Mouse (Mus musculus) yolk sac, embryonic 10.5 days (tissue): Measurements from ENCODE around the gene Bzw2.

Source experiments
- DNase-seq: peaks from one replicate; pipeline ENCODE4 v3.0.0-alpha.2; 2017; ENCODE audit warnings: low spot score

Bzw2 gene

DNA sequence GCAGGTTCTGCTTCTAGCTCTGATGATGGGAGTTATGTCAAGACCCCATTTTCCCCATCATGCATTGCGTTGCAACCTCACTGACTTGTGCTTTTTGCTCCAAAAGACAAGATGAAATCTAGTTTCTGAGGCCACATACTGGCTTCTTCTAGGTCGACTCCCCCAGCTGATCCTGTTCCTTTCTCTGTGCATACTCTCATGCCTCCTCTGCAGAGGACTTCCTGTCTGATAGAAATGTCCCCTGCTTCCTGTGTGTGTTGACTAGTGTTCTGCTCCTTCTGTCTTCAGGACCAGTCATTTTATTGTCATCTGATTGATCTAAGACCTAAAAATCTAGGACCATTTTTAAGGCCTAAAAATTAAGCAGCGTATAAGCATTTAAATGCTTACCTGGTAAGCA lies 22.5 kb downstream of the Bzw2 start:
- DNase-seq = no peak

GRCm38 (mm10) chr12:36134111-36134510 lies 23.8 kb downstream of the Bzw2 start:
- DNase-seq = peak; percentile 18

DNA sequence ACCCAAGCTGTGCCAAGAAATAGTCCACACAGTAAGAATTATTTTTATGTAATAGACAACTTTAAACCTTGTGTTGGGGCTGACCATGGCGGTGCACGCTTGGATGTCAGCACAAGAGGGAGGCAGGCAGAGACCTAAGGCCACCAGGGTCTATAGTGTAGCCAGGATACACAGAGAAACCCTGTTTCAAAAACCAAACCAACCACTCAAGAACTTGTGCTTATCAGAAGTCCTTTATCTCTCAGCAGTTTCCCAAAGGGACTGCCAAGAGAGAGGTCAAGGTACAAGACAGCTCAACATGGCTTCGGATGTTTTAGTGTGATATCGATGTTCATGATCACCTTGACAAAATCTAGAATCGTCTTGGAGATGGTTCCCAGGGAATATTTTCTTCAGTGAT lies 24.3 kb downstream of the Bzw2 start:
- peak; percentile 22 for DNase-seq

- no peak for DNase-seq
These were observed 25.2 kb downstream of the Bzw2 start for GRCm38 (mm10) chr12:36132668-36133067.

- no peak for DNase-seq
These were observed 25.6 kb downstream of the Bzw2 start for GRCm38 (mm10) chr12:36132254-36132653.

DNA sequence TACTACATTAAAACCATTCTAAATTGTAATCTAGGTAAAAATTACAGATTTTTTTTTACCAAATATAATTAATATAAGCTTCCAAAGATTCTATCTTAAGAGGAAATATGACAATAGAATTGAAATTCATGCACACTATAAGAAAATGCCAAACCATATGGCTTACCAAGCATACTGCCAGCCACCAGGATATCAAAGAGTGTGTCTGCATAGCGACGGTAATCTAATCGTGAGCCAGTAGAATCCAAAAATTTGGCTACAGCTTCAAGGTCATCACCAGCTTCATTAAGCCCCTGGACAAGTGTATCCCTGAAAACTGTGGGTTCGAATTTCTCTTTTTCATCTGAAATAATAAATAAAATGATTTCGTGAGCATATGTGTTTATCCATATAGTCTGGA lies 28.1 kb downstream of the Bzw2 start:
- DNase-seq = no peak

GRCm38 (mm10) chr12:36126049-36126448 lies 31.8 kb downstream of the Bzw2 start:
- no peak for DNase-seq

DNA sequence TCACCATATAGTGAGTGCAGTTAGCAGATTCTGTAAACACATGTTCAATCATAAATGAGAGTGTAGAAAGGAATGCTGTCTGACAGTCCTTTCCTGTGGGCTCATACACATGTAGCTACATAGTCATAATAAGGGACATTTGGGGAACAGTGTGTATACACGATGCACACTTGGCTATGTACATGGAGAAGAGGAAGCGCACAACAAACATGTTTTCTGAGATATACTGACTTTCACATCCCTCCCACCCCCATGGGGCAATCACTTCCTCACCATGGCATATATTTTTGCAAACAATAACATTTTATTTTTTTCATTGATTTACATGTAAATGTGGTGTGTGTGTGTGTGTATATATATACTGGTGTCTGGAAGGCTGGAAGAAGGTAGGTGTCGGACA lies 38.6 kb downstream of the Bzw2 start:
- DNase-seq = no peak

DNA sequence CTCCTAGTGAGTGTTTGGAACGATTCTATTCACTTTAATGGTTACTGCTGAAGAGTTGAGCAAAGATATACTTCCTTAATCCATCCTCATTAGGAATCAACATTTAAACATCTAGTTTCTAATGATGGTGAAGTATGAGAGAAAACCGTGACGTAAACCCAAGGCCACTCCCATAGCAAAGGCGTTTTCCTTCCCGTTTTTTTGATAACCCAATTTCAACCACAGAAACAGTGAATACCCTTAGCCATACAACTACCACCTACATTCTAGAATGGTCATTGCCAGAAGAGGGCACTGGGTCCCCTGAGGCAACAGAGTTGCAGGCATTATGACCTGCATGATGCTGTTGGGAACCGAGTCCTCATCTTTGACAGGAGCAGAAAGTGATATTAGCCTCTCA lies 40.7 kb downstream of the Bzw2 start:
- DNase-seq = no peak

- no peak for DNase-seq
These were observed 45.8 kb downstream of the Bzw2 start for GRCm38 (mm10) chr12:36112081-36112480.

DNA sequence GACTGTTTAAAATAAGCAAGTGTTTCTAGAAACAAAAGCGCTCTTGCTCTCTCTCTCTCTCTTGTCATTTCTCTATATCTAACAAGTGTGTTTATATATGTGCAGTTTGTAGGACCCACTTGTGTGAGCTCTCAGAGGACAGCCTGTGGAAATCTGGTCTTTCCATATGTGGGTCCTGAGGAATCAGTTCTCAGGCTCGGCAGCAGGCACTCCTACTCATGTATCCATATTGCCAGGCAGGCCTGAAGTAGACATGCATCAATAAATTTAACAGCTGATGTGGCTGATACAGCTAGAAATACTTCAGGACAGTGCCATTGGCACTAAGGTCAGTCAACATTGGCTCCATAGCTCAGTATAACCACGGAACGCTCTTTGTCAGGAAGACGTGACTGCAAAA lies 46.8 kb downstream of the Bzw2 start:
- no peak for DNase-seq

DNA sequence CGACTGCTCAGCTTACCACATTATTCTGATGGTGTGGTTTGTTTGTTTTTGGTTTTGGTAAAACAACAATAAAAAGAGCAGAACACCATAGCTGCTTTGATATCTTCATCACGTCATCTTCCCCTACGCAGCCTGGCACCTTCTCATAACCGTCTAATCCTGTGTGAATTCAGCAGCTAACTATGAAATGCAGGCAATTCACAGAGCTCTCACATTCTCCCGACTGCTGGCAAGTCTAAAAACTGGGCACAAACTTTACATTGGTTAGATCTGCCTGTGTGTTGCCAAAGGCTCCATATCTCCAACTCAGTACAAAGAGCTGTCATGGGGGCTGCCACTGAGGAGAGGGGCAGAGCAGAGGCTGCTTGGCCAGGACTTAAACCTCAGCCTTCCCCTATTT lies 47.4 kb downstream of the Bzw2 start:
- no peak for DNase-seq

DNA sequence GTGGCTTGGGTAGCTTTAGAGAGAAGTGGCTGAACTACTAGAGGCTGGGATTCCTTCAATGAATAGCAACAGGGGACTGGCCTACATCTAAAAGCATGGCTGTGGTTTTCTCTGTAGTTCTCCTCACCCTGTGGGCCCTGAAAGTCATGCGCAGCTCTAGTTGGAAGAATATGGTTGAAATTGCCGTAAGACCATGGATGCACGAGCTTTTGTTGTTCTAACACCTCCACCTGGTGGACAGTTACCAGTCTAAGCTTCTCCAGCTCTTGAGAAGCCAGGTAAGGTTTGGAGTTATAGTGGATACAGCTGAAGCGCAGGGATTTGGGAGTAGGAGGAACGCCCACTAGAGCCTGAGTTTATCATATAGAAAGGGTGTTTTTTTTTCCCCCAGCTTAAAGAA lies 49.4 kb downstream of the Bzw2 start:
- no peak for DNase-seq

DNA sequence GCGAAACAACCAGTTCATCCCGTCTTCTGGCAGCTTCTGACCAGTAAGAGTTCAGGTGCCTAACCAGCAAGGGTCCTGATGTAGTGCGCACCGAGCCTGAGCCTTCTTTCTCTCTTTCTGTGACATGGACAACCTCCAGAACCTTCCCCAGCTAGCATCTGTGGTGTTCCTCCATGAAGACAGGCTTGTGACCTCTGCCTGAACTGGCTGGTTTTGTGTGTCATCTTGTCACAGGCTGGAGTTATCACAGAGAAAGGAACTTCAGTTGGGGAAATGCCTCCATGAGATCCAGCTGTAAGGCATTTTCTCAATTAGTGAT lies 54.3 kb downstream of the Bzw2 start:
- no peak for DNase-seq

- no peak for DNase-seq
These were observed 54.9 kb downstream of the Bzw2 start for GRCm38 (mm10) chr12:36102733-36103591.

DNA sequence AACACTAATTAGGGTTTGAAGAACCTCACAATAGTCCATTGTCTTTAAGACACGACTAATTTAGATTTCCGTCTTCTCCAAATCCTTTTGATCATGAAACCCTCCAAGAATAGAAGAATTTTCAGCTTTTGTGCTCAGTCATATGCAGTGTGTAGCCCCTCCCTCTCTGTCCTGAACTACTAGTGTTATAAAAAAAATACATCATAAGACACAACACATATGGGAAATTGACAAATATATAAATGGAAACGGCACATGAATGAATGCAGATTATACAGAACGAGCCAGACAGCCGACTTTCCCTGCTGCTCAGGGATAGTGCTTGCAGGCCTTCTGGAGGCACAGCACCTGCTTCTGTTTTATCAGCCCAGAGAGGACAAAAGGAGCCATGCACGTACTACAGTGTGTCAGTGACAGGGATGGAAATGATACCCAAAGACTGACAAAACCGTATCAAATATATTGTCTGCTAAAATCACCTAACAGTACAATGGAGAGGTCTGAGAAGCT lies 62.5 kb downstream of the Bzw2 start:
- no peak for DNase-seq

DNA sequence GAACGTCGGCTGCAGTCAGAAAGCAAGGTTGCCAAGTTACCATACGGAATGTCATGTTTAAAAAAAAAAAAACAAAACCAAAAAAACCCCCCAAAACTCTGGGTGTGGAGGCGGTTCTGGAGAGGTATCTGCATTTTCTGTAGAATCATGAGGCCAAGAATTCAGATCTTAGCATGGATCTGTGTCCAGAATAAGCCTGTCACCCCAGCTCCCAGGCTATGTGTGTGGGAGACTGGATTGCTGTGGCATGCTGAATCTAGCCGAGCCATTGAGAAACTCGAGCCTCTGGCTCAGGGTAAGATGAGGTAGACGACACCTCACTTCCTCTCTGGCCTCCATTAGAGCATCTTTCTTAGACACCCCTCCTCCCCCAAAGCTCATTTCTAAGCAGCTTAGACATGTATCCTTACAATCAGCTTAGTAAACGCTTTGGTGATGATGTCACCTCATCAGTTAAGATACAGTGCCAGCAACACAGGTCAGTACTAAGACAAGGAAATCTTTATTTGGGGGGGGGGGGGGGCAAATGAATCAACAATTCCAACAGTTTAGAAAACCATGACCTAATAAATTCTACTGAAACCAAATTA lies 64.7 kb downstream of the Bzw2 start:
- no peak for DNase-seq

- no peak for DNase-seq
These were observed 65.9 kb downstream of the Bzw2 start for GRCm38 (mm10) chr12:36091964-36092363.

DNA sequence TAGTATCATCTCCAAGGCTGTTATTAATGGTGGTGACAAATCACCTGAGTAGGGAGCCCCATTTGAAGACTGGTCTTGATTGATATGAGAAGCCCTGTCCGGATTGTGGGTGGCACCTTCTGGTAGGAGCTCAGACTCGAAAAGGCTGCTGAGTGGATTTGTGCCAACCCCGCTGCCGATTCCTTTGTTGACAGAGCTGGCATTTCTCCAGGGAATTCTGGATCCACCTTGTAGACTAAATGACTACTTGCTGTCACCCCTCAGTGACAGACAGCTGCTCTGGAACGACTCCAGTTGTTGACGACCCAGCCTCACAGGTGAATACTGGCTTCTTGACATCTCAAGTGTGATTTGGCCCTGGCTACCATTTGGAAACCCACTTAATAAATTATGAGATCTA lies 68.7 kb downstream of the Bzw2 start:
- DNase-seq = no peak

DNA sequence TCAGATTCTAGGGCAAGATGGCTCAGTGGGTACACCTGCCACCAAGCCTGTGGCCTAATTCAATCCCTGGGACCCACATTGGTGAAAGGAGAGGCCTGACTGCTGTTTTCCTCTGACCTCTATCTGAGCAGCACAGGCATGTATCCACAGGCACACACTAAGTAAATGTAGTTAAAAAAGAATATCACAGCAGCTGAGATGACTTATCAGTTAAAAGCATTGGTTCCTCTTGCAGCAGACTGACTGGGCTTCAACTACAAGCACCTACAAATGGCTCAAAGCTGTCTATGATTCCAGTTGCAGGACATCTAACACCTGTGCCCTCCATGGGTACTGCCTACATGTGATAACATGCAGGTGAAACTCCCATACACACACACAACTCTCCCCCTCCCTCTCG lies 69.1 kb downstream of the Bzw2 start:
- DNase-seq = no peak

DNA sequence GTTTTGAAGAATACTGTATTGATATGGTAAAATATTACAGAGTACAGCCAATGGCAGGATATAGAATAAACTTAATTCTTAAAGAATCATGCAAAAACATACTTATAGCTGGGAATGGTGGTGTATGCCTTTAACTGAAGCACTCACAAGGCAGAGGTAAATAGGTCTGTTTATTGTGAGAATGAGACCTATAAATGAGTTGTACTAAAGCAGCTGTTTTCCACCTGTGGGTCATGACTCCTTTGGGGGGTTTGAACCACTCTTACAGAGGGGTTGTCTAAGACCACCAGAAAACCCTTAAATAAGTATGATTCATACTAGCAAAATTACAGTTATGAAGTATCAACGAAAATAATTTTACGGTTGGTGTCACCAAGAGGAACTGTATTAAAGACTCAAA lies 72.5 kb downstream of the Bzw2 start:
- no peak for DNase-seq

- DNase-seq = no peak
These were observed 79.6 kb downstream of the Bzw2 start for GRCm38 (mm10) chr12:36078101-36078899.

DNA sequence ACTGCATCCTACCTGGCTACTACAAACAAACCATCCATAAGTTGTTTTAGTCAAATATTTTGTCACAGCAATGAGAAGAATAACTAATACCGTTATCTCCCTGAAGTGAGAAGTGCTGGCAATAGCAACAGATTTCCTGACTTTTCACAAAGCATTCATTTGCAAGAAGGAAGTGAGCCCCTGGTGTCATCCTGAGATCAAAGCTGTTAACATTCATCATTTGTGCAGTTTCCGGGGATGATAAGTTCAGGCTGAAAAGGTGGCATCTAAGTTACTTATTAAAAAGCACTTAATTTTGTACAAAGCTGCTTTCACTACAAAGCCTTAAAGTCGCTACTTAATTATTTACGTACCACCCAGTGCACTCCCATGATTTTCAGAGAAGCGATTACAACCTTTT lies 85.0 kb downstream of the Bzw2 start:
- DNase-seq = no peak
